28 mouse cellular contexts compared by ENCODE assay signal in genomic region chr2:135300480-135300879, GRCm38 (mm10).
"Had no signal": no experiment of that assay in that cellular context is flagged by ENCODE, and none has a peak within 500 bp of the region (broad histone marks: within the 10 kb centered on the region; RNA-seq: fewer than 3 reads in every experiment).

No protein-coding gene starts in this region.

- H3K27me3 ChIP-seq: embryonic facial prominence, embryonic 12.5 days; embryonic facial prominence, embryonic 13.5 days; embryonic facial prominence, embryonic 15.5 days; forebrain, embryonic 12.5 days; forebrain, embryonic 13.5 days; forebrain, embryonic 15.5 days had no signal

- H3K4me2 ChIP-seq: embryonic facial prominence, embryonic 12.5 days; embryonic facial prominence, embryonic 13.5 days; embryonic facial prominence, embryonic 15.5 days; forebrain, embryonic 12.5 days; forebrain, embryonic 13.5 days; forebrain, embryonic 15.5 days had no signal

- H3K9ac ChIP-seq: embryonic facial prominence, embryonic 12.5 days; embryonic facial prominence, embryonic 13.5 days; embryonic facial prominence, embryonic 15.5 days; forebrain, embryonic 12.5 days; forebrain, embryonic 13.5 days; forebrain, embryonic 15.5 days; forebrain, postnatal 0 days had no signal

- H3K9me3 ChIP-seq: embryonic facial prominence, embryonic 10.5 days; embryonic facial prominence, embryonic 12.5 days; embryonic facial prominence, embryonic 13.5 days; embryonic facial prominence, embryonic 15.5 days; forebrain, embryonic 10.5 days; forebrain, embryonic 12.5 days; forebrain, embryonic 13.5 days; forebrain, embryonic 15.5 days had no signal

- H3K36me3 ChIP-seq: embryonic facial prominence, embryonic 10.5 days; embryonic facial prominence, embryonic 12.5 days; embryonic facial prominence, embryonic 13.5 days; embryonic facial prominence, embryonic 15.5 days; forebrain, embryonic 10.5 days; forebrain, embryonic 12.5 days; forebrain, embryonic 15.5 days had no signal

- H3K4me1 ChIP-seq: embryonic facial prominence, embryonic 10.5 days; embryonic facial prominence, embryonic 12.5 days; embryonic facial prominence, embryonic 13.5 days; embryonic facial prominence, embryonic 15.5 days; forebrain, embryonic 15.5 days had no signal

- H3K4me3 ChIP-seq: embryonic facial prominence, embryonic 10.5 days; embryonic facial prominence, embryonic 12.5 days; embryonic facial prominence, embryonic 13.5 days; embryonic facial prominence, embryonic 15.5 days; erythroblast, embryonic 14.5 days; forebrain, embryonic 10.5 days; forebrain, embryonic 12.5 days; forebrain, embryonic 13.5 days; forebrain, embryonic 15.5 days; gastrocnemius, adult 2 months had no signal

- ATAC-seq: forebrain, embryonic 14.5 days; forebrain, embryonic 15.5 days; forebrain, embryonic 16.5 days; forebrain, postnatal 0 days had no signal

- H3K27ac ChIP-seq: embryonic facial prominence, embryonic 10.5 days; embryonic facial prominence, embryonic 12.5 days; embryonic facial prominence, embryonic 13.5 days; embryonic facial prominence, embryonic 15.5 days; forebrain, embryonic 10.5 days; forebrain, embryonic 12.5 days; forebrain, embryonic 13.5 days; forebrain, embryonic 15.5 days; gastrocnemius, adult 2 months had no signal

- DNase-seq: cerebellum, adult 2 months; cerebellum, adult 8-10 months; cerebellum, adult 9-10 months; cerebellum, adult 9-11 months; cerebellum, postnatal 10 days; cerebellum, postnatal 14 days; cerebellum, postnatal 25 days; cerebellum, postnatal 36 days; embryo, embryonic 11 days; forebrain, postnatal 0 days; gastrocnemius, adult 2 months; gastrocnemius, postnatal 10 days; gastrocnemius, postnatal 14 days; gastrocnemius, postnatal 25 days; gastrocnemius, postnatal 36 days; heart, adult 11 months; heart, adult 18-20 months had no signal
